8 mouse cellular contexts compared by ENCODE assay signal in the genomic region with DNA sequence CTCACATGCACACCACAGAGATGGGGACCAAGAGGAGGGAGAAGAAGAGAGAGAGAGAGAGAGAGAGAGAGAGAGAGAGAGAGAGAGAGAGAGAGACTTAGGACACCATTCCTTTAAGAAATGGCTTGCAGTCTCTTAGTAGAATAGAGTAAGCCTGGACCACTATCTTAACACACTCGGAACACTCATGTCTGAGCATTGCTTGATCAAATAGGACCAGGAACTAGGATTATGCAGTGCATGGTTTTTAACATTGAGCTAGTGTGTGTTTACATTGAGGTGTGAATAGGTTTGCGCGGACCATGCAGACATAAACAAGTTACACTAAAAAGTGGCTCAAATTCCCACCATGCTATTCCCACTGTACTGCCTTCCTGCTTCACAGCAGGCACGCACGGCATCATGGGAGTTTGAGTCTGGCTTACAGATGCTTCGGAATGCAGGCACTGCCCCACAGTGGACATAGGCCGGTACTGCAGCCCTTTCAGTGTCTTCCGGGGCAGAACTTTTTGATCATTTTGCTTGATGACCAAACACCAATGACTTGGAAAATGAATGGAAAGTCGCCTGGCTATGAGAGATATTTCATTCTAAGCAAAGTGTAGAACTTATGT.
DNase-seq lines count a peak whose midpoint lies in the region; ATAC-seq and TF ChIP-seq lines count a peak whose summit lies in the region.

No protein-coding gene starts in this region.

- peak; percentile 90 for TF ChIP-seq CTCF in ES-Bruce4 (IDR thresholded peaks at IDR 0.05; ENCODE audit: low read depth, low read length)

- WGBS in forebrain, embryonic 13.5 days: 28% methylated on average over 9 of the region's 9 CpGs
- WGBS in lung, embryonic 16.5 days: 24% methylated on average over 9 of the region's 9 CpGs

- TF ChIP-seq EP300 in ES-Bruce4 (IDR thresholded peaks at IDR 0.05; ENCODE audit: insufficient read depth, low read depth, low read length): 0 out of 2 replicates have a peak, but pooled peaks have one; percentile 7

- no peak overlapping the region for H3K9ac ChIP-seq in ES-Bruce4 (ENCODE audit: low read depth, poor library complexity, severe bottlenecking)
- H3K9ac ChIP-seq in forebrain, embryonic 13.5 days: no peak overlapping the region
- no peak overlapping the region for H3K9ac ChIP-seq in lung, embryonic 16.5 days (ENCODE audit: low read length)

- no peaks in the 10 kb centered on the region for H3K36me3 ChIP-seq in ES-Bruce4 (ENCODE audit: control insufficient read depth, insufficient read depth, low read length, poor library complexity, severe bottlenecking)
- no peaks in the 10 kb centered on the region for H3K36me3 ChIP-seq in forebrain, embryonic 13.5 days (ENCODE audit: poor library complexity, severe bottlenecking)
- H3K36me3 ChIP-seq in lung, embryonic 16.5 days (ENCODE audit: control insufficient read depth, insufficient read depth, low read length): no peaks in the 10 kb centered on the region

- no peaks in the 10 kb centered on the region for H3K27me3 ChIP-seq in ES-Bruce4 (ENCODE audit: control insufficient read depth, insufficient read depth, low read length, poor library complexity, severe bottlenecking)
- H3K27me3 ChIP-seq in forebrain, embryonic 13.5 days: peaks cover 3% of the 10 kb centered on the region; the same call in 1 of the 2 replicates
- H3K27me3 ChIP-seq in lung, embryonic 16.5 days (ENCODE audit: control insufficient read depth, insufficient read depth, low read depth, low read length): no peaks in the 10 kb centered on the region

- no peaks in the 10 kb centered on the region for H3K4me1 ChIP-seq in ES-Bruce4 (ENCODE audit: control insufficient read depth, insufficient read depth, low read length)
- H3K4me1 ChIP-seq in forebrain, embryonic 13.5 days: peaks cover 14% of the 10 kb centered on the region
- no peaks in the 10 kb centered on the region for H3K4me1 ChIP-seq in lung, embryonic 16.5 days (replicated peaks; ENCODE audit: control insufficient read depth, insufficient read depth, low read length)

- DNase-seq in c-Kit-positive CD71-negative TER-119-negative erythroid progenitor cells, embryonic 14.5 days (ENCODE audit: low read depth): peak; percentile 53
- DNase-seq in layer of hippocampus, adult 8-10 months (ENCODE audit: low spot score in 2 of 2): peak; percentile 71 to 88
- peak; percentile 38 for DNase-seq in ovary, postnatal 10 days (ENCODE audit: low spot score)
- DNase-seq in thymus, postnatal 14 days: peak; percentile 50

- ATAC-seq in forebrain, embryonic 13.5 days: peak; percentile 85
- peak; percentile 94 to 97 for ATAC-seq in hematopoietic stem cell, adult 5-6 weeks (replicated peaks in 1 of 2; ENCODE audit: insufficient read depth in 1 of 2, low FRiP score in 2 of 2, low TSS enrichment in 1 of 2, low read depth in 1 of 2, poor library complexity in 2 of 2, severe bottlenecking in 2 of 2)
- peak; percentile 68; the same call in 1 of the 2 replicates for ATAC-seq in lung, embryonic 16.5 days (ENCODE audit: low read depth)

- H3K27ac ChIP-seq in ES-Bruce4 (ENCODE audit: insufficient read depth, low read length): no peak overlapping the region
- no peak overlapping the region for H3K27ac ChIP-seq in forebrain, embryonic 13.5 days
- H3K27ac ChIP-seq in lung, embryonic 16.5 days (ENCODE audit: low read length): no peak overlapping the region

- TF ChIP-seq POLR2A in ES-Bruce4 (IDR thresholded peaks at IDR 0.05; ENCODE audit: insufficient read depth, low read length): no peak

- H3K4me3 ChIP-seq in ES-Bruce4 (ENCODE audit: low read depth, low read length): no peak overlapping the region
- no peak overlapping the region for H3K4me3 ChIP-seq in forebrain, embryonic 13.5 days
- no peak overlapping the region for H3K4me3 ChIP-seq in lung, embryonic 16.5 days (ENCODE audit: low read length)

- H3K9me3 ChIP-seq in ES-Bruce4 (replicated peaks; ENCODE audit: control insufficient read depth, insufficient read depth, low read length, poor library complexity, severe bottlenecking): no peaks in the 10 kb centered on the region
- H3K9me3 ChIP-seq in forebrain, embryonic 13.5 days (replicated peaks): no peaks in the 10 kb centered on the region
- no peaks in the 10 kb centered on the region for H3K9me3 ChIP-seq in lung, embryonic 16.5 days (ENCODE audit: control insufficient read depth, low read length)

- H3K4me2 ChIP-seq in forebrain, embryonic 13.5 days: no peak overlapping the region
- no peak overlapping the region for H3K4me2 ChIP-seq in lung, embryonic 16.5 days (ENCODE audit: low read depth, low read length)
